Mouse (Mus musculus) frontal cortex, postnatal 25 days (tissue): ENCODE results near the gene Arl4c.

Source experiments
- DNase-seq, 2 experiments: peaks; one replicate each; pipeline ENCODE4 v3.0.0; 2022; ENCODE audit warnings: low spot score in 2 of 2

Arl4c gene

DNA sequence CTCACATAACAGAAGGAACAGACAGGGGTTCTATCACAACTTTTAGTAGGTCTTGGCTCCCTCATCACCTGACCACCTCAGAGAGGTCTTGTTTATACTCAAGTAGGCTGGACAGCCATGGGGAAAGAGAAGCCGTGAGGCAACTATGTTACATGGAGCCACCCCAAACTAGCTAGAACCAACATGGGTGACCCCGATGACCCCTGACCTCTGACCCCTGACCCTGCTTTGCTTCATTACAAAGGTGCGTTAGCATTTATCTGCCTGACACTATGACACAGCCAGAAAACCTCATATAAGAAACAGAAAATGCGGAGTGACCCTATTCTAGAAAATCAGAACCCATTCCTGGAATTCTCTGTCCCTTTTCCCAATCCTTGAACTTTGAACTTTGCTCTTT is 77.6 kb downstream of the Arl4c start:
- DNase-seq, result no peak

DNA sequence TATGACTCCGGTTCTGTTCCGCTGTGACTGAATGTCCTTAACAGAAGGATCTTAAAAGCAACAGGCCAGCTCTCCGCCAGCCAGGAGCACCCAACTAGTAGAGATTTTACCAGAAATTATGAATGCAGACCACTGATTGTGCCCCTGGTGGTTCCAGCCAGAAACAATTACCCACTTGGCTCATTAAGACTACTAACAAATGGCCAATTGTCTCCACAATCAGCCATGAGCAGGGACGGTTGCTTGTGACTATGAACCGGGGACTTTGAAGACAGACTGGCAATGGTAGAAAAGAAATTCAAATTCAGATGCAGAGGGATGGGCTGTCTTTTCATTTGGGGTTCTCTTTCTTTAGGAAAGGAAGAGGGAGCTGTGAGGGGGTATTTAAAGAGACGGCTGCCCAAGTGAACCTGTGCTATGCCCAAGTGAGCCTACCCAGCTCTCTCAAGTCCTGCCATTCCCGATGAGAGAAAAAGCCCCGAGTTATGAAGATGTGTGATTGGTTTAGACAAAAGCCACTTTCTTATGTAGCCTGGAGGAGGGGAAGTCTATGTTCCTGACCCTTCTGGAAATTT is 78.4 kb downstream of the Arl4c start:
- no peak for DNase-seq
